Mouse (Mus musculus) intestine, postnatal 0 days (tissue): ENCODE data around the gene Kctd13. TPM values are rescaled to one million over a fixed set of nuclear protein-coding genes. Genes with fewer than 3 reads are reported as not detected.
A peak's percentile ranks its signal among the peaks of the same experiment; 100 is the strongest.

Source experiments
- ATAC-seq: fragments of 200-750 bp; cut with Nextera tagmentation; 2 replicates; pipeline ENCODE4 v1.8.0; 2017; ENCODE audit warnings: mild to moderate bottlenecking, moderate TSS enrichment, moderate library complexity
- H3K27ac ChIP-seq: fragments of 300-500 bp; sonication (generic); 2 replicates; pipeline ENCODE4 v1.5.1; 2014; ENCODE audit warnings: mild to moderate bottlenecking, low read depth, low read length, moderate library complexity
- H3K27me3 ChIP-seq: fragments of 300-500 bp; sonication (generic); replicated peaks from 2 replicates; pipeline ENCODE4 v1.6.1; 2014; ENCODE audit warnings: low read length, mixed read lengths; ENCODE audit not compliant: control insufficient read depth, insufficient read depth
- H3K36me3 ChIP-seq: fragments of 300-500 bp; sonication (generic); 2 replicates; pipeline ENCODE4 v1.6.1; 2014; ENCODE audit warnings: mild to moderate bottlenecking, moderate library complexity; ENCODE audit not compliant: control insufficient read depth, insufficient read depth
- H3K4me1 ChIP-seq: fragments of 300-500 bp; sonication (generic); replicated peaks from 2 replicates; pipeline ENCODE4 v1.6.1; 2014; ENCODE audit warnings: antibody characterized with exemption, low read length, mixed read lengths; ENCODE audit not compliant: control insufficient read depth, insufficient read depth
- H3K4me2 ChIP-seq: fragments of 300-500 bp; sonication (generic); replicated peaks from 2 replicates; pipeline ENCODE4 v1.6.1; 2014; ENCODE audit warnings: low read depth, mild to moderate bottlenecking, moderate library complexity
- H3K4me3 ChIP-seq: fragments of 300-500 bp; sonication (generic); 2 replicates; pipeline ENCODE4 v1.5.1; 2014; ENCODE audit warnings: low read depth, low read length
- H3K9ac ChIP-seq: fragments of 300-500 bp; sonication (generic); 2 replicates; pipeline ENCODE4 v1.6.1; 2014; ENCODE audit warnings: mild to moderate bottlenecking, low read depth, low read length
- H3K9me3 ChIP-seq: fragments of 300-500 bp; sonication (generic); 2 replicates; pipeline ENCODE4 v1.6.1; 2016; ENCODE audit warnings: mixed run types; ENCODE audit not compliant: control insufficient read depth
- CTCF ChIP-seq: sonication (generic); IDR thresholded peaks from 2 replicates; pipeline ENCODE4 v1.5.1; 2016; ENCODE audit warnings: low read depth, mild to moderate bottlenecking, control low read depth, antibody characterized with exemption, moderate library complexity
- WGBS: fragments of 180-500 bp; shearing (Covaris S2); extraction: QIAGEN DNeasy Blood & Tissue Kit; methylation state at CpG from one replicate; pipeline ENCODE4 v1.1.7; 2014; 5-methylcytosine and 5-hydroxymethylcytosine counted together
- polyA plus RNA-seq: library from polyadenylated mRNA; unstranded; fragments of >200 nt; fragmentation: Nextera tagmentation; extraction: Ambion mirVana; gene quantifications from 2 replicates; pipeline ENCODE4 v1.2.1, GENCODE M21; 2015

The Kctd13 gene
- polyA plus RNA-seq, 1 experiment from 2014 or later = 11.9 TPM

- H3K4me1 ChIP-seq = 0 out of 2 replicates have a peak, but pooled peaks cover 7% of the 10 kb centered on the region
- H3K36me3 ChIP-seq = peaks cover 23% of the 10 kb centered on the region
- no peaks in the 10 kb centered on the region for H3K9me3 ChIP-seq
- 7% methylated on average over 8 of the region's 8 CpGs for WGBS
- H3K4me3 ChIP-seq = peak overlapping the region; percentile 94
- peak overlapping the region; percentile 90; the same call in 1 of the 2 replicates for H3K9ac ChIP-seq
- H3K4me2 ChIP-seq = peak overlapping the region; percentile 76
- TF ChIP-seq CTCF = no peak
- H3K27me3 ChIP-seq = no peaks in the 10 kb centered on the region
- peak overlapping the region; percentile 98; the same call in 1 of the 2 replicates for H3K27ac ChIP-seq
- ATAC-seq = 0 out of 2 replicates have a peak, but pooled peaks have one; percentile 0
Observed at GRCm38 (mm10) chr7:126975493-126975892, 46.8 kb downstream of the Kctd13 start.

GRCm38 (mm10) chr7:126975893-126975949 lies 47.0 kb downstream of the Kctd13 start, which contains the start of gene Cdipt:
Gene Cdipt (plus strand): TSS chr7:126975914.
- 0% methylated on average over 1 of the region's 1 CpGs for WGBS

GRCm38 (mm10) chr7:126975950-126976866 lies 47.5 kb downstream of the Kctd13 start, which contains the start of gene Cdiptos:
Gene Cdiptos (minus strand): TSS chr7:126976098.
- no peaks in the 10 kb centered on the region for H3K9me3 ChIP-seq
- peak within 1 kb of the TSS; percentile 76 for H3K4me2 ChIP-seq
- peak within 1 kb of the TSS; percentile 98 for H3K27ac ChIP-seq
- TF ChIP-seq CTCF = peak; percentile 99
- peak; percentile 92 for ATAC-seq
- peak within 1 kb of the TSS; percentile 94 for H3K4me3 ChIP-seq
- H3K9ac ChIP-seq = peak within 1 kb of the TSS; percentile 90
- under 1% methylated on average over 55 of the region's 55 CpGs for WGBS
- H3K4me1 ChIP-seq = 0 out of 2 replicates have a peak, but pooled peaks cover 7% of the 10 kb centered on the region
- H3K27me3 ChIP-seq = no peaks in the 10 kb centered on the region
- H3K36me3 ChIP-seq = peaks cover 23% of the 10 kb centered on the region

More at GRCm38 (mm10) chr7:126975893-126975949, 47.0 kb downstream of the Kctd13 start, which contains the start of gene Cdipt:
- peaks cover 23% of the 10 kb centered on the region for H3K36me3 ChIP-seq
- H3K4me1 ChIP-seq = 0 out of 2 replicates have a peak, but pooled peaks cover 7% of the 10 kb centered on the region
- TF ChIP-seq CTCF = no peak
- peak within 1 kb of the TSS; percentile 76 for H3K4me2 ChIP-seq
- H3K9ac ChIP-seq = peak within 1 kb of the TSS; percentile 90
- H3K27me3 ChIP-seq = no peaks in the 10 kb centered on the region
- peak within 1 kb of the TSS; percentile 94 for H3K4me3 ChIP-seq
- peak within 1 kb of the TSS; percentile 98 for H3K27ac ChIP-seq
- no peak for ATAC-seq
- H3K9me3 ChIP-seq = no peaks in the 10 kb centered on the region

GRCm38 (mm10) chr7:126976878-126977459 lies 48.3 kb downstream of the Kctd13 start:
- 12% methylated on average over 14 of the region's 14 CpGs for WGBS
- Histone ChIP-seq H3K4me2 (peak overlapping the region; percentile 76), H3K36me3 (peaks cover 23% of the 10 kb centered on the region), H3K9ac (peak overlapping the region; percentile 90), H3K9me3 (no peaks in the 10 kb centered on the region), H3K27ac (peak overlapping the region; percentile 98), H3K4me1 (0 out of 2 replicates have a peak, but pooled peaks cover 7% of the 10 kb centered on the region), H3K27me3 (no peaks in the 10 kb centered on the region), H3K4me3 (peak overlapping the region; percentile 94)
- ATAC-seq = peak; percentile 15
- TF ChIP-seq CTCF = no peak

GRCm38 (mm10) chr7:126978841-126979240 lies 50.2 kb downstream of the Kctd13 start:
- peaks cover 23% of the 10 kb centered on the region for H3K36me3 ChIP-seq
- no peaks in the 10 kb centered on the region for H3K27me3 ChIP-seq
- ATAC-seq = no peak
- H3K4me2 ChIP-seq = no peak overlapping the region
- H3K27ac ChIP-seq = no peak overlapping the region; the same call in 1 of the 2 replicates
- H3K4me3 ChIP-seq = no peak overlapping the region
- peaks cover 7% of the 10 kb centered on the region; the same call in 1 of the 2 replicates for H3K4me1 ChIP-seq
- no peak for TF ChIP-seq CTCF
- H3K9ac ChIP-seq = no peak overlapping the region
- 88% methylated on average over 6 of the region's 6 CpGs for WGBS
- H3K9me3 ChIP-seq = no peaks in the 10 kb centered on the region

GRCm38 (mm10) chr7:126981601-126982000 lies 52.9 kb downstream of the Kctd13 start:
- Histone ChIP-seq H3K4me3 (no peak overlapping the region), H3K27me3 (no peaks in the 10 kb centered on the region), H3K9ac (no peak overlapping the region), H3K9me3 (no peaks in the 10 kb centered on the region), H3K4me2 (no peak overlapping the region), H3K4me1 (no peaks in the 10 kb centered on the region; the same call in 1 of the 2 replicates), H3K36me3 (peaks cover 23% of the 10 kb centered on the region), H3K27ac (no peak overlapping the region)
- no peak for TF ChIP-seq CTCF
- no peak for ATAC-seq
- 83% methylated on average over 2 of the region's 2 CpGs for WGBS
